Mouse (Mus musculus) forebrain, postnatal 0 days (tissue): Measurements from ENCODE around the gene Arhgap21. TPM values are rescaled to one million over a fixed set of nuclear protein-coding genes. Genes with fewer than 3 reads are reported as not detected.

Experiments
- ATAC-seq: fragments of 200-750 bp; cut with Nextera tagmentation; 2 replicates; pipeline ENCODE4 v1.8.0; 2017; ENCODE audit warnings: mild to moderate bottlenecking, moderate library complexity
- DNase-seq: peaks from one replicate; pipeline ENCODE4 v3.0.0-alpha.2; 2015
- H3K27ac ChIP-seq: fragments of 300-500 bp; sonication (generic); 2 replicates; pipeline ENCODE4 v1.5.1; 2014; ENCODE audit warnings: low read depth, mild to moderate bottlenecking, antibody characterized with exemption, low read length, moderate library complexity, mixed read lengths
- H3K27me3 ChIP-seq: fragments of 300-500 bp; sonication (generic); 2 replicates; pipeline ENCODE4 v1.6.1; 2014; ENCODE audit warnings: mild to moderate bottlenecking, low read length, mixed read lengths; ENCODE audit not compliant: insufficient read depth
- H3K36me3 ChIP-seq: fragments of 300-500 bp; sonication (generic); 2 replicates; pipeline ENCODE4 v1.6.1; 2014; ENCODE audit warnings: mild to moderate bottlenecking, moderate library complexity; ENCODE audit not compliant: insufficient read depth
- H3K4me1 ChIP-seq: fragments of 300-500 bp; sonication (generic); 2 replicates; pipeline ENCODE4 v1.6.1; 2014; ENCODE audit warnings: antibody characterized with exemption; ENCODE audit not compliant: insufficient read depth
- H3K4me2 ChIP-seq: fragments of 300-500 bp; sonication (generic); 2 replicates; pipeline ENCODE4 v1.6.1; 2014; ENCODE audit warnings: low read depth, mild to moderate bottlenecking, moderate library complexity
- H3K4me3 ChIP-seq: fragments of 300-500 bp; sonication (generic); 2 replicates; pipeline ENCODE4 v1.5.1; 2014; ENCODE audit warnings: low read depth, low read length, mixed read lengths
- H3K9ac ChIP-seq: fragments of 300-500 bp; sonication (generic); 2 replicates; pipeline ENCODE4 v1.6.1; 2014; ENCODE audit warnings: mild to moderate bottlenecking
- H3K9me3 ChIP-seq: fragments of 300-500 bp; sonication (generic); 2 replicates; pipeline ENCODE4 v1.6.1; 2016; ENCODE audit warnings: low read length
- CTCF ChIP-seq: sonication (generic); IDR thresholded peaks from 2 replicates; pipeline ENCODE4 v1.5.1; 2016; ENCODE audit warnings: antibody characterized with exemption, control low read depth, low read depth
- WGBS: fragments of 180-500 bp; shearing (Covaris S2); extraction: QIAGEN DNeasy Blood & Tissue Kit; methylation state at CpG from one replicate; pipeline ENCODE4 v1.1.7; 2014; 5-methylcytosine and 5-hydroxymethylcytosine counted together
- polyA plus RNA-seq: library from polyadenylated mRNA; unstranded; fragments of >200 nt; fragmentation: Nextera tagmentation; extraction: Ambion mirVana; gene quantifications from 2 replicates; pipeline ENCODE4 v1.2.1, GENCODE M21; 2015
- total RNA-seq: library from RNA; depleted of rRNA; stranded (reverse); fragments of >200 nt; gene quantifications from 2 replicates; pipeline ENCODE4 v1.2.3, GENCODE M21; 2014

Arhgap21 gene
- total and polyA plus RNA-seq, 2 experiments from 2014 or later, result 24.9 to 99.1 TPM

DNA sequence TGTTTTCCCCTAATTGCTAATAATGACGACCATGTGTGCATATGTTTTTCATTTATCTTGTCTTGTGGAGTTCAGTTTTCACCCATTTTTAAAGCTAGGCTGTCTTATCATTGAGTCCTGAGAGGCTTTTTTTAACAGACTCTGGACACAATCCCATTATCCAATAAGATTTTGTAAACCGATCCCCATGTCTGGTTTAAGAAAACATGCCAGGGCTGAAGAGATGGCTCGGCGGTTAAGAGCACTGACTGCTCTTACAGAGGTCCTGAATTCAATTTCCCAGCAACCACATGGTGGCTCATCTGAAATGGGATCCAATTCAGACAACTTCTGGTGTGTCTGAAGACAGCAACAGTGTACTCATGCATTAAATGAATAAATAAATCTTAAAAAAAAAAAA lies 16.0 kb downstream of the Arhgap21 start:
- no peak for TF ChIP-seq CTCF
- H3K4me2 ChIP-seq, result no peak overlapping the region
- no peak overlapping the region for H3K9ac ChIP-seq
- 43% methylated on average over 4 of the region's 4 CpGs for WGBS
- H3K36me3 ChIP-seq, result no peaks in the 10 kb centered on the region
- H3K9me3 ChIP-seq, result no peaks in the 10 kb centered on the region
- 0 out of 2 replicates have a peak, but pooled peaks cover 3% of the 10 kb centered on the region for H3K4me1 ChIP-seq
- H3K27ac ChIP-seq, result no peak overlapping the region
- H3K27me3 ChIP-seq, result no peaks in the 10 kb centered on the region
- H3K4me3 ChIP-seq, result no peak overlapping the region
- DNase-seq, result no peak
- ATAC-seq, result no peak

DNA sequence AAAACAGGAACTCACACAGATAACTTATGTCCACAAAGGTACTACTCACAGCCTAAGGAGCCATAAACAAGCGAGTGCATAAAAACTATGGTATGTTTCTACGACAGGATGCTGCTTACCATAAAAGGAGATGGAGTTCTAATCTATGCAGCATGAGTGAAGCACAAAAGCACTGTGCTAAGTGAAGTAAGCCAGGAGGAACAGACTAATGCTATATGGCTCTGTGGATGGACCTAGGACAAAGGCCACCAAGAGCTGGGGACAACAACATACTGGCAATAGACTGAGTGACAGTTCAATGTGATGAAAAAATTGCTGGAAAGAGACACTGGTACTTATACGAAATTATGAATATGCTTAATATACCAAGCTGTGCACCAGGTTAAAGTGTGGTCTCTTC lies 19.5 kb downstream of the Arhgap21 start:
- Histone ChIP-seq H3K36me3 (no peaks in the 10 kb centered on the region), H3K9ac (no peak overlapping the region), H3K4me1 (no peaks in the 10 kb centered on the region), H3K4me2 (no peak overlapping the region), H3K4me3 (no peak overlapping the region), H3K27ac (no peak overlapping the region), H3K27me3 (no peaks in the 10 kb centered on the region), H3K9me3 (no peaks in the 10 kb centered on the region)
- DNase-seq (no peak), ATAC-seq (no peak)
- 76% methylated on average over 3 of the region's 3 CpGs for WGBS
- TF ChIP-seq CTCF, result no peak

DNA sequence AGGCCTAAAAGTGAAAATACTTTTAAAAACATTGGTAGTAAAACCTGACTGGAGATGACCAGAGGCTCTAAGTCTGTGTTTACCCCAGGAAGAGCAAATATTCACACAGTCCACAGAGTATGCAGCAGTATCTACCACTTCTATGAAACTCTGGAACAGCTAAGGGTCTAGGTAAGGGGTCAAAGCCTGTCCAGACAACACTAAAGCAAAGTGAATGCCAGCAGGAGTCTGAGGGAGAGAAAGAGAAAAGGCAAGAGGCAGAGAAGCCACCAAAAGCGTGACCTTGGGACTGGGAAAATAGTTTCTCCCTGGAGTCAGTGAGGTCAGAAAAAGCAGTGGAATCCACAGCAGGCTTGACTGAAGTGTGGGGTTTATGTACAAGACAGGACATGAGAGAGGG lies 21.6 kb downstream of the Arhgap21 start:
- Histone ChIP-seq H3K4me3 (no peak overlapping the region), H3K9me3 (no peaks in the 10 kb centered on the region), H3K27me3 (no peaks in the 10 kb centered on the region), H3K9ac (no peak overlapping the region), H3K4me2 (no peak overlapping the region), H3K4me1 (0 out of 2 replicates have a peak, but pooled peaks cover 7% of the 10 kb centered on the region), H3K36me3 (no peaks in the 10 kb centered on the region), H3K27ac (no peak overlapping the region)
- 81% methylated on average over 1 of the region's 1 CpGs for WGBS
- DNase-seq, result no peak
- ATAC-seq, result no peak
- TF ChIP-seq CTCF, result no peak

DNA sequence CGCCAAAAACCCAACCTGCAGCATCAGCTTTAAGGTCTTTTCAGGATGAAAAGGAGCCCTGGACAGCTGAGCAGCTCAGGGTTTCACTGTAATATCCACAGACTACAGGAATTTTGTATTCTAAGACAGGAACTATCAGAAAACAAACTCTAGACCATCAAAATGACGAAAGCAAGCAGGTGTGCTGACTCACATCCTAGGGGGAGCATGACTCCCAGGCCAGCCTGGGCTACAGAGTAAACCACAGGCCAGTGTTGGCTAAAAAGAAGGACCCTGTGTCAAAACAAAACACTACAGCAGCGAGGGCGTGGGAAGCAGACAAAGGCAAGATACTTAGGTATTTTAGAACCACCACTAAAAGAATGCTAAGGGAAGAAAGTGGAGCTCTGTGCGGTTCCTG lies 23.1 kb downstream of the Arhgap21 start:
- 0 out of 2 replicates have a peak, but pooled peaks cover 7% of the 10 kb centered on the region for H3K4me1 ChIP-seq
- no peak for TF ChIP-seq CTCF
- H3K27me3 ChIP-seq, result no peaks in the 10 kb centered on the region
- no peak overlapping the region for H3K4me2 ChIP-seq
- H3K9ac ChIP-seq, result no peak overlapping the region
- WGBS, result 84% methylated on average over 5 of the region's 5 CpGs
- no peak overlapping the region for H3K4me3 ChIP-seq
- H3K27ac ChIP-seq, result no peak overlapping the region
- no peaks in the 10 kb centered on the region for H3K9me3 ChIP-seq
- DNase-seq (no peak), ATAC-seq (no peak)
- H3K36me3 ChIP-seq, result no peaks in the 10 kb centered on the region

DNA sequence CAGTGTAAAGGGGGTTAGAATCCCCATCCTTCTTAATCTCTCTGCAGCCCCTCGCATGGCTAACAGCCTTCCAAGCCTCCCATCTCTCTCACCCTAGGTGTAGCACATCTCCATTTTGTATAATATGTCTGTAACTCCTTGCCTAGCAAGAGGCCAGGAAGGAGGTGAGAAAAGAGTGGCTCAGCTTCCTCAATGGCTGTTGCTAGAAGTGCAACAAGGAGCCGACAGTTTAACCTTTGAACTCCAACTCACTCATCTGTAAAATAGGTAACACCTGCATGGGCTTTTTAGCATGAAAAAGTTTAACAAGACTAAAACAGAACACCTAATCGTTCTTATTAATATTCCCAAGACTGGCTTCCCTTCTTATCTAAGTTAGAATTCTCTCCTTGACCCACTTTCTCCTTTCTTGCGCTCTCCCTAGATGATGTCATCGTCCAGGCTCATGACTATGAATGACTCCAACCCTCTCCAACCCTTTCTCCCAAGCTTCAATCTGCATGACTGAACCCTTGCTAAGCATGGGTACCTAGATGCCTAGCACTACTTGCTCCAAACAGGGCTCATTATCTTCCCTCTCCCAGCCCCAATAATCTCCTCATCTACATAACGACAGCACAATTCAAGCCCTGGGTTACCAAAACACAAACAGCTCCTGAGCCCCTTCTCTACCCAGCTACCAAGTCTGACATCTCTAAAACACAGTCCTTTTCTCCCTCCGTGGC lies 24.8 kb downstream of the Arhgap21 start:
- Histone ChIP-seq H3K9me3 (no peaks in the 10 kb centered on the region), H3K4me3 (no peak overlapping the region), H3K9ac (no peak overlapping the region), H3K4me1 (0 out of 2 replicates have a peak, but pooled peaks cover 7% of the 10 kb centered on the region), H3K27ac (no peak overlapping the region), H3K4me2 (no peak overlapping the region), H3K27me3 (no peaks in the 10 kb centered on the region), H3K36me3 (no peaks in the 10 kb centered on the region)
- ATAC-seq (peak; percentile 75), DNase-seq (no peak)
- WGBS, result 8% methylated on average over 7 of the region's 7 CpGs
- TF ChIP-seq CTCF, result no peak

DNA sequence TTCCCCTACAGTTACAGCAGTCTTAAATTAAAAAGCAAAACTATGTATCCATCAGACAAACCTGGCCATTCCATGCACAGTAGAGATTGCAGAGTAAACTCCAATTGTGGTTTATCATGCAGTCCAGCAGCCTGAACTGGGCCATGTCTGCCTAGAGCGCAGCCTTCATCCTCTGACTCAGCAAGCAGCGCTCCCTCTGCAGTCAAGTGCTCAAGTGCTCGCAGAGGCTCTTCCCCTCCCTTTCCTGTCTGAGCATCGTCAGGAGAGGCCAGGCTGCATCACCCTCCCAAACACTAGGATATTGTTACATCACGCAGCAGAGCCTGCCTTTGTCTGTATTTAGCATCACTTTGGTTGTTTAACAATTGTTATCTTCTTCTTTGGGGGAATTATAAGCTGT lies 25.5 kb downstream of the Arhgap21 start:
- 0 out of 2 replicates have a peak, but pooled peaks have one; percentile 15 for TF ChIP-seq CTCF
- Histone ChIP-seq H3K4me3 (no peak overlapping the region), H3K4me2 (peak overlapping the region; percentile 15; the same call in 1 of the 2 replicates), H3K9me3 (no peaks in the 10 kb centered on the region), H3K9ac (no peak overlapping the region), H3K27ac (no peak overlapping the region), H3K27me3 (no peaks in the 10 kb centered on the region), H3K36me3 (no peaks in the 10 kb centered on the region), H3K4me1 (0 out of 2 replicates have a peak, but pooled peaks cover 7% of the 10 kb centered on the region)
- peak; percentile 43 for DNase-seq
- 1% methylated on average over 5 of the region's 5 CpGs for WGBS
- ATAC-seq, result peak; percentile 78

DNA sequence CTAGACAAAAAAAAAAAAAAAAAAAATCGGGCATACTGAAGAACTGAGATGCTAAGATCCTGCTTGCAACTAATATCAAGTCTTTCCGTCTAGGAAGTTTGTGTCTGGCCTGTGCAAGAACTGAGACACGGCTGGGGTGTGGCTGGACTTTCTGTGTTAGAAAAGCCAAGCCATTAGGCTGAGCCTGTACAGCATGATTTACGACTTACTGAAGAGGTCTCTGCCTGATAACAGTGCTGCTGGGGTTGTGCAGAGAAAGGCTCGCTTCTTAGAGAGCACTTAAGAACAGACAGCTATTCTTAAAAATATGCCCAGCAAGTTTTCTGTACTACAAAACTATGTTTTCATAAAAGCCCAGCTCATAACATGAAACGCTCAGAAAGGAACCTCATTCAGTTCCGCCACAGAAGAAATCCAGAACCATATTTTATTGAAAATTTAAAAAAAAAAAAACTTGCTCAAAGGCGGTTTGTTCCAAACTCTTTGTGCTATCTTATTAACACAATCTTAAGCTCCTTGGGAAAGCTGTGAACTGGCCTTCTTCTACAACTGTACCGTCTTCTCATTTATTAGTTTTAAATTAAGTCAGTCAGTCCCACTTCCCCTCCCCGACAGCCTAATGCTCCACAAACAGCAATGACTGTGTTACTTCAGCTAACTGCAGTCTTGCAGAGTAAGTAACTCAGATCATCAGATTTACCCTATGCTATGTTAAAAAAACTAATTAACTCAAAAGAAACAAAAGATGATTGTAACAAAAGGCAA lies 26.1 kb downstream of the Arhgap21 start:
- TF ChIP-seq CTCF, result no peak
- DNase-seq (no peak), ATAC-seq (no peak)
- Histone ChIP-seq H3K27me3 (no peaks in the 10 kb centered on the region), H3K9me3 (no peaks in the 10 kb centered on the region), H3K4me1 (0 out of 2 replicates have a peak, but pooled peaks cover 7% of the 10 kb centered on the region), H3K9ac (no peak overlapping the region), H3K27ac (no peak overlapping the region), H3K4me3 (no peak overlapping the region), H3K4me2 (peak overlapping the region; percentile 15; the same call in 1 of the 2 replicates), H3K36me3 (no peaks in the 10 kb centered on the region)
- 44% methylated on average over 10 of the region's 10 CpGs for WGBS
